Mouse (Mus musculus): ENCODE results near the gene Gm14851. TPM values are rescaled to one million over a fixed set of nuclear protein-coding genes. Genes with fewer than 3 reads are reported as not detected.

Gm14851 gene
- not detected in 2 replicates for polyA plus RNA-seq (2012; rRNA removed)

DNA sequence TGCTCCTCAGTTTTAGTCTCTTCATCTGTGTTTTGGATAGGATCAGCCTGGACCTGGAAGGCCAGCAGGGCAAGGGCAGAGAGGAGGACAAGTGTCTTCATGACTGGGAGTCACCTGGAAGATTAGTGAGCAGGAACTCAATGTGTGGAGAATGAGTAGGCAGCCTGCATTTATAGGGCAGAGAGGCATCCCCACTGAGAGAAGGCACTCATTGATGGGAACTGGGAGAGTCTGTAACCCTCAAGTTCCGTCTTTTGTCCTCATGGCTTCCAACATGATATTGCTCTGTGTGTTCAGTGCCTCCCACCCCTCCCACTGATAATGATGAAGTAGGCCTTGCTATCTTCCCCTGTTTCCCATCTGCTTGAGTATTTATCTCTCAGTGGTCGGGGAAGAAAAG lies at the start of gene Gm14851:
Gene Gm14851 (minus strand): TSS at position 101 of the 400 bp plus-strand sequence.

DNA sequence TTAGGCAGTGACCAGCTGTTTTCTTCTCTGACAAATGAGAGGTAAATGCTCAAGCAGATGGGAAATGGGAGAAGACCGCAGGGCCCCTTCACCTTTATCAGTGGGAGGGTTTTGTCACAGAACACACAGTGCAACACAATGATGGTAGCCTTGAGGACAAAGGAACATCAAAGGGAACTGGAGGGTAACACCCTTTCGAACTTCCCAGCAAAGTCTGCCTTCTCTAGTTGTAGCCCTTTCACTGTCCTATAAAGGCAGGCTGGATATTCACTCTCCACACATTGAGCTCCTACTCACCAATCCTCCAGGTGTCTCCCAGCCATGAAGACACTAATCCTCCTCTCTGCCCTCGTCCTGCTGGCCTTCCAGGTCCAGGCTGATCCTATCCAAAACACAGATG lies 38.5 kb upstream of the Gm14851 start, which contains the start of gene Defa30:
Gene Defa30 (plus strand): TSS at position 301 of the 400 bp plus-strand sequence.

DNA sequence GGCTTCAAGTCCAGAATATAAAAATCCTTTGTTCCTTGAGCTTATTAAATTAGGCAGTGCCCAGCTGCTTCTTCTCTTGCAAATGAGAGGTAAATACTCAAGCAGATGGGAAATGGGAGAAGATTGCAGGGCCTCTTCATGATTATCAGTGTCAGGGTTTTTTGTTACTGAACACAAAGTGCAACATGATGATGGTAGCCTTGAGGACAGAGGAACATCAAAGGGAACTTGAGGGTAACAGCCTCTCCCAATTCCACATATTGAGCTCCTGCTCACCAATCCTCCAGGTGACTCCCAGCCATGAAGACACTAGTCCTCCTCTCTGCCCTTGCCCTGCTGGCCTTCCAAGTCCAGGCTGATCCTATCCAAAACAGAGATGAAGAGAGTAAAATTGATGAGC lies 11.7 kb downstream of the Gm14851 start, which contains the start of gene Defa25:
Gene Defa25 (plus strand): TSS at position 301 of the 400 bp plus-strand sequence.

DNA sequence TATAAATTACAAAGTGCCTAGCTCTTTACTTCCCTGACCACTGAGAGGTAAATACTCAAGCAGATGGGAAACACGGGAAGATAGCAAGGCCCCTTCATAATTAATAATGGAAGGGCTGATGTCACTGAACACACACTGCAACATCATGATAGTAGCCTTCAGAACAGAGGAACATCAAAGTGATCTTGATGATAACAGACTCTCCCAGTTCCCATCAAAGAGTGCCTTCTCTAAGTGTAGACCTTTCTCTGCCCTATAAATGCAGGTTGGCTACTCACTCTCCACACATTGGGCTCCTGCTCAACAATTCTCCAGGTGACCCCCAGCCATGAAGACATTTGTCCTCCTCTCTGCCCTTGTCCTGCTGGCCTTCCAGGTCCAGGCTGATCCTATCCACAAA lies 31.1 kb downstream of the Gm14851 start, which contains the start of gene Defa35:
Gene Defa35 (plus strand): TSS at position 301 of the 400 bp plus-strand sequence.

DNA sequence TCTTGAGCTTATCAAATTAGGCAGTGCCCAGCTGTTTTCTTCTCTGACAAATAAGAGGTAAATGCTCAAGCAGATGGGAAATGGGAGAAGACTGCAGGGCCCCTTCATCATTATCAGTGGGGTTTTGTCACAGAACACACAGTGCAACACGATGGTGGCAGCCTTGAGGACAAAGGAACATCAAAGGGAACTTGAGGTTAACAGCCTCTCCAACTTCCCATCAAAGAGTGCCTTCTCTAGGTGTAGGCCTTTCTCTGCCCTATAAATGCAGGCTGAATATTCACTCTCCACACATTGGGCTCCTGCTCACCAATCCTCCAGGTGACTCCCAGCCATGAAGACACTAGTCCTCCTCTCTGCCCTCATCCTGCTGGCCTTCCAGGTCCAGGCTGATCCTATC lies 41.1 kb downstream of the Gm14851 start, which contains the start of gene Defa23:
Gene Defa23 (plus strand): TSS at position 301 of the 400 bp plus-strand sequence.

Other genes with a start within 250 kb of the Gm14851 start
- gene Defb33, start 203.4 kb downstream of the Gm14851 start, polyA plus RNA-seq (2012; rRNA removed), result not detected in 2 replicates
- not detected in 2 replicates for gene Gm15056, start 193.4 kb downstream of the Gm14851 start, polyA plus RNA-seq (2012; rRNA removed)
- not detected in 2 replicates for gene Gm6040, start 174.0 kb downstream of the Gm14851 start, polyA plus RNA-seq (2012; rRNA removed)
- gene AY761185, start 151.3 kb downstream of the Gm14851 start, polyA plus RNA-seq (2012; rRNA removed), result not detected in 2 replicates
- not detected in 2 replicates for gene Defa21, start 70.5 kb downstream of the Gm14851 start, polyA plus RNA-seq (2012; rRNA removed)
- gene Defa23, start 41.0 kb downstream of the Gm14851 start, polyA plus RNA-seq (2012; rRNA removed), result not detected in 2 replicates
- gene Defa35, start 31.0 kb downstream of the Gm14851 start, polyA plus RNA-seq (2012; rRNA removed), result not detected in 2 replicates
- not detected in 2 replicates for gene Defa25, start 11.6 kb downstream of the Gm14851 start, polyA plus RNA-seq (2012; rRNA removed)
- 0.29 TPM in 1 of 2 replicates, not detected in the other for gene Defa30, start 38.6 kb upstream of the Gm14851 start, polyA plus RNA-seq (2012; rRNA removed)
- gene Defa22, start 66.2 kb upstream of the Gm14851 start, polyA plus RNA-seq (2012; rRNA removed), result not detected in 2 replicates
- not detected in 2 replicates for gene Defa31, start 95.6 kb upstream of the Gm14851 start, polyA plus RNA-seq (2012; rRNA removed)
- not detected in 2 replicates for gene Gm15293, start 105.5 kb upstream of the Gm14851 start, polyA plus RNA-seq (2012; rRNA removed)
- gene Gm15292, start 153.7 kb upstream of the Gm14851 start, polyA plus RNA-seq (2012; rRNA removed), result not detected in 2 replicates
- gene Defa27, start 219.5 kb upstream of the Gm14851 start, polyA plus RNA-seq (2012; rRNA removed), result not detected in 2 replicates
- not detected in 2 replicates for gene Defa29, start 231.0 kb upstream of the Gm14851 start, polyA plus RNA-seq (2012; rRNA removed)

All from central nervous system, embryonic 14 days (tissue).